Mouse (Mus musculus) ES-E14 (cell line): ENCODE data around the gene Trafd1. TPM values are rescaled to one million over a fixed set of nuclear protein-coding genes. Genes with fewer than 3 reads are reported as not detected.

ENCODE experiments used
- DNase-seq: peaks from one replicate; pipeline ENCODE4 v3.0.0-alpha.2; 2013; ENCODE audit warnings: low read depth, low spot score
- H3K27ac ChIP-seq: 2 replicates; pipeline ENCODE4 v1.5.1; 2012; ENCODE audit warnings: low read depth, mild to moderate bottlenecking, low read length, moderate library complexity, mixed read lengths; ENCODE audit not compliant: poor library complexity, insufficient read depth, severe bottlenecking
- H3K36me3 ChIP-seq: 2 replicates; pipeline ENCODE4 v1.6.1; 2012; ENCODE audit warnings: mild to moderate bottlenecking, low read length, moderate library complexity, mixed read lengths; ENCODE audit not compliant: control insufficient read depth, poor library complexity, insufficient read depth, severe bottlenecking
- H3K4me1 ChIP-seq, 2 experiments: fragments of 150-350 bp in 1 of 2; sonication (generic) in 1 of 2; 2 replicates each; pipeline ENCODE4 v1.6.1; 2012; ENCODE audit warnings: low read length in 2 of 2, mild to moderate bottlenecking in 1 of 2, mixed read lengths in 1 of 2; ENCODE audit not compliant: control insufficient read depth in 2 of 2, insufficient read depth in 2 of 2, poor library complexity in 1 of 2
- H3K4me3 ChIP-seq, 2 experiments: fragments of 150-350 bp in 1 of 2; sonication (generic) in 1 of 2; 2 replicates each; pipeline ENCODE4 v1.5.1; 2012; ENCODE audit warnings: low read length in 2 of 2, low read depth in 1 of 2, mild to moderate bottlenecking in 1 of 2, mixed read lengths in 1 of 2; ENCODE audit not compliant: insufficient read depth in 1 of 2, poor library complexity in 1 of 2, severe bottlenecking in 1 of 2
- H3K9ac ChIP-seq: 2 replicates; pipeline ENCODE4 v1.6.1; 2012; ENCODE audit warnings: low read depth, mild to moderate bottlenecking, low read length, mixed read lengths; ENCODE audit not compliant: poor library complexity, insufficient read depth, severe bottlenecking
- H3K9me3 ChIP-seq: fragments of 150-350 bp; sonication (generic); 2 replicates; pipeline ENCODE4 v1.6.1; 2012; ENCODE audit warnings: low read depth, mild to moderate bottlenecking, low read length; ENCODE audit not compliant: control insufficient read depth, insufficient read depth
- CHD2 ChIP-seq: IDR thresholded peaks from 2 replicates; pipeline ENCODE4 v1.6.1; 2014; ENCODE audit warnings: mild to moderate bottlenecking, low read depth, low read length, inconsistent platforms
- HCFC1 ChIP-seq: IDR thresholded peaks from 2 replicates; pipeline ENCODE4 v1.6.1; 2012; ENCODE audit warnings: low read length, inconsistent platforms, borderline replicate concordance; ENCODE audit not compliant: insufficient read depth
- MAFK ChIP-seq: IDR thresholded peaks from 2 replicates; pipeline ENCODE4 v1.6.1; 2014; ENCODE audit warnings: mild to moderate bottlenecking, low read depth, low read length, inconsistent platforms; ENCODE audit not compliant: insufficient read depth
- ZC3H11A ChIP-seq: IDR thresholded peaks from 2 replicates; pipeline ENCODE4 v1.6.1; 2012; ENCODE audit warnings: low read depth, mild to moderate bottlenecking, inconsistent platforms, low read length, borderline replicate concordance
- ZNF384 ChIP-seq: IDR thresholded peaks from 2 replicates; pipeline ENCODE4 v1.6.1; 2012; ENCODE audit warnings: low read depth, low read length, inconsistent platforms
- in situ Hi-C, 2 experiments: fragments of 600-800 bp; cut with MboI; formaldehyde crosslinking; loops; one replicate each; pipeline ENCODE4 v1.15.1; 2025; ENCODE audit warnings: low sequenced_read_pairs in 2 of 2, inconsistent platforms in 1 of 2; ENCODE audit not compliant: unreplicated experiment in 2 of 2
- total RNA-seq: library from RNA; depleted of rRNA; stranded (reverse); fragments of 300-350 nt; gene quantifications from 2 replicates; pipeline ENCODE4 v1.2.3, GENCODE M21; 2012; rRNA removed

Gene Trafd1
- total RNA-seq, 1 experiment, result 13.8 TPM

GRCm38 (mm10) chr5:121329333-121330058 is 55.9 kb downstream of the Trafd1 start:
- peaks cover 0 to 7% of the 10 kb centered on the region in 2 experiments; a peak in 2 of 4 replicates for H3K4me1 ChIP-seq
- in situ Hi-C loops, result no loop called here
- DNase-seq, result no peak
- H3K9me3 ChIP-seq, result no peaks in the 10 kb centered on the region
- peaks cover 34% of the 10 kb centered on the region for H3K36me3 ChIP-seq
- H3K27ac ChIP-seq, result no peak overlapping the region
- peak overlapping the region; percentile 30 to 33; a peak in 1 of 4 replicates for H3K4me3 ChIP-seq
- TF ChIP-seq ZC3H11A (no peak), HCFC1 (no peak), ZNF384 (no peak), MAFK (no peak), CHD2 (no peak)
- 0 out of 2 replicates have a peak overlapping the region, but pooled peaks have one; percentile 7 for H3K9ac ChIP-seq

DNA sequence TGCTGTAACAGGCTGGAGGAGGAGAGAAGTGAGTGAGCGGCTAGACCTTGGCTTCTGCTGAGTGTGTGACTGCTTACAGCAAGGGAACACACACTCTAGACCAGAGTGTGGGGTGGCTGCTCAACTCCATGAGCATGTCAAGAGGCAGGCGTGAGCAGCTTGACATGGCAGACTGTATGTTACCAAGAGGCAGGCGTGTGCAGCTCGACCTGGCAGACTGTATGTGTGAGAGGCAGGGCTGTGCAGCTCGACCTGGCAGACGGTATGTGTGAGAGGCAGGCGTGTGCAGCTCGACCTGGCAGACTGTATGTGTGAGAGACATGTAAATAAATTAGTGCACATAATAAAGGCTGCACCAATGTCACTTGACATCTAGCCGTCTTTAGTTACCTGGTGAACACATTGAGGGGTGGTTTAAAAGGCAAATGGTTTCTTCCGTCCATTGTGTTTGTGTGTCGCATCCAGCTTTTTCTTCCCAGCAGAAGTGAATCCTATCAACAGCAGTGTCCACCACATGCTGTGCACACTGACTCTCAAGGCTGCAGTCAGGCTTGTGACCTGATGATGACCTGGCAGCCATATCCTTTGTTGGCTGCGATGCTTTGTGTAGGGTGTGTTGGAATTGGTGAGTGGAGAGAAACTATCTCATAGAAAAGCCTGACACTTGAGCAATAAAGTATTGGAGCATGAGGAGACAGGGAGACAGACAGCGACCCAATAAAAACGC is 59.2 kb downstream of the Trafd1 start:
- Histone ChIP-seq H3K27ac (no peak overlapping the region), H3K4me3 (no peak overlapping the region), H3K36me3 (peaks cover 36% of the 10 kb centered on the region), H3K4me1 (peaks cover 0 to 3% of the 10 kb centered on the region in 2 experiments; a peak in 1 of 4 replicates), H3K9ac (no peak overlapping the region), H3K9me3 (no peaks in the 10 kb centered on the region)
- no peak for DNase-seq
- TF ChIP-seq ZNF384, result no peak
- TF ChIP-seq CHD2, result no peak
- TF ChIP-seq HCFC1, result no peak
- TF ChIP-seq MAFK, result no peak
- no peak for TF ChIP-seq ZC3H11A
- in situ Hi-C loops, result no loop called here

Other genes starting within 250 kb of the Trafd1 start
- gene Ptpn11, start 194.2 kb downstream of the Trafd1 start, total RNA-seq, result 26.3 and 40.2 TPM in 2 replicates
- gene Rpl6, start 181.2 kb downstream of the Trafd1 start, total RNA-seq, result 1,876 and 2,169 TPM in 2 replicates
- 14.2 and 22.4 TPM in 2 replicates for gene Hectd4, start 165.4 kb downstream of the Trafd1 start, total RNA-seq
- 92.3 and 118 TPM in 2 replicates for gene Naa25, start 12.3 kb upstream of the Trafd1 start, total RNA-seq
- gene Tmem116, start 66.3 kb upstream of the Trafd1 start, total RNA-seq, result 3.0 and 3.8 TPM in 2 replicates
- gene Erp29, start 66.9 kb upstream of the Trafd1 start, total RNA-seq, result 339 and 444 TPM in 2 replicates
- gene Adam1b, start 117.8 kb upstream of the Trafd1 start, total RNA-seq, result 0.09 TPM in 1 of 2 replicates, not detected in the other
- 6.1 and 6.3 TPM in 2 replicates for gene Adam1a, start 159.8 kb upstream of the Trafd1 start, total RNA-seq
- gene Gm42878, start 159.8 kb upstream of the Trafd1 start, total RNA-seq, result not detected in 2 replicates
- 94.3 and 111 TPM in 2 replicates for gene Mapkapk5, start 160.3 kb upstream of the Trafd1 start, total RNA-seq
- 157 and 238 TPM in 2 replicates for gene Aldh2, start 208.2 kb upstream of the Trafd1 start, total RNA-seq
- 6.0 and 8.3 TPM in 2 replicates for gene Acad12, start 233.3 kb upstream of the Trafd1 start, total RNA-seq